8 mouse cellular contexts compared by ENCODE assay signal in the genomic region with DNA sequence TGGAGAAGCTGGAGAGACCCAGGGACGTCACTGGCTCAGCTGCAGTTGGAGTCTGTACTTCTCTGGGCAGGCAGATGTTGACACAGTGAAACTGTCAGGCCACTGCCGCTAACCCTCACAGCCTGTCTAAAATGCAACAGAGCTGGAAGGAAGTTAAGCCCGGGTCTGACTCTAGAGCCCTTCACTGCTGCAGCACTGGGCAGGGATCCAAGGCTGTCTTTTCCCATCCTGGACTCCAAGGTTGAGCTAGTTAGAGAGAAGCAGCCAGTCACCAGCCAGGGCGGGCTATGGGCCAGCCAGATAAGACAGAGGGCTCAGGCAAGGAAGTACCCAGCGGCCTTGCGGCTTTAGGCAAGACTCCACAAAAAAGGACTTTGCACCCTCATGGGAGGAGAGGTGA. TPM values are rescaled to one million over a fixed set of nuclear protein-coding genes. Genes with fewer than 3 reads are reported as not detected.
A peak's percentile ranks its signal among the peaks of the same experiment; 100 is the strongest.
DNase-seq lines count a peak whose midpoint lies in the region.

No protein-coding gene starts in this region.

- peak; percentile 53 for DNase-seq in urinary bladder, postnatal 14 days (ENCODE audit: low spot score)
- no peak for DNase-seq in urinary bladder, postnatal 25 days (ENCODE audit: low spot score)
- DNase-seq in heart, adult 18-20 months: peak; percentile 88 to 92
- peak; percentile 96 for DNase-seq in kidney, adult 9 months
- peak; percentile 72 for DNase-seq in lung, postnatal 10 days
- DNase-seq in B cell, adult 2 months: no peak
- DNase-seq in left cerebral cortex, postnatal 36 days (ENCODE audit: low spot score in 2 of 2): no peak
- DNase-seq in gastrocnemius, postnatal 25 days: no peak

- intact Hi-C loops in left cerebral cortex, postnatal 36 days (cut with DNase I): no loop called here

RNA-seq across cellular contexts. Expression of gene Ak2, which starts 33.0 kb away (rescaled TPM):
- total RNA-seq in heart, adult 18-20 months (2021): 10 to 100 TPM; 75.7 to 78.3 TPM
- 10 to 100 TPM; 22.5 to 24.7 TPM for total RNA-seq in left cerebral cortex, postnatal 36 days (2021)
- total RNA-seq in gastrocnemius, postnatal 25 days (2021): 10 to 100 TPM; 27.4 to 36.0 TPM

RNA-seq across cellular contexts. Expression of gene Rnf19b, which starts 33.3 kb away (rescaled TPM):
- 10 to 100 TPM; 27.3 to 28.2 TPM for total RNA-seq in heart, adult 18-20 months (2021)
- 10 to 100 TPM; 48.7 to 58.2 TPM for total RNA-seq in left cerebral cortex, postnatal 36 days (2021)
- total RNA-seq in gastrocnemius, postnatal 25 days (2021): 10 to 100 TPM; 17.8 to 20.2 TPM

Comparison
In these comparisons a context has a peak if more than half of its experiments do, and no peak if none do; other contexts are left out.
1. DNase-seq: peak in urinary bladder, postnatal 14 days (single experiment), heart, adult 18-20 months (2 of 2), kidney, adult 9 months (single experiment) and lung, postnatal 10 days (single experiment); none in urinary bladder, postnatal 25 days (single experiment), B cell, adult 2 months (0 of 2), left cerebral cortex, postnatal 36 days (0 of 2) and gastrocnemius, postnatal 25 days (single experiment).